Mouse (Mus musculus) MEL (cell line): ENCODE results near the gene Per2.

Source experiments
- CTCF ChIP-seq, 3 experiments: IDR thresholded peaks in 2 of 3; conservative IDR thresholded peaks in 1 of 3; 2 replicates each; pipeline ENCODE4 v1.5.1; 2011 to 2012; ENCODE audit warnings: low read length in 3 of 3, low read depth in 2 of 3, mild to moderate bottlenecking in 2 of 3, improper control_type of control experiment in 1 of 3, inconsistent platforms in 1 of 3, mixed read lengths in 1 of 3, moderate library complexity in 1 of 3; ENCODE audit not compliant: control insufficient read depth in 1 of 3, insufficient read depth in 1 of 3, poor library complexity in 1 of 3, severe bottlenecking in 1 of 3
- MAZ ChIP-seq: IDR thresholded peaks from 2 replicates; pipeline ENCODE4 v1.6.1; 2012; ENCODE audit warnings: low read depth, mild to moderate bottlenecking, inconsistent platforms, low read length, improper control_type of control experiment
- POLR2A ChIP-seq, 2 experiments: IDR thresholded peaks; 2 replicates each; pipeline ENCODE4 v1.6.1; 2011 to 2012; ENCODE audit warnings: low read length in 2 of 2, mild to moderate bottlenecking in 2 of 2, control low read depth in 1 of 2, improper control_type of control experiment in 1 of 2, low read depth in 1 of 2, moderate library complexity in 1 of 2; ENCODE audit not compliant: control insufficient read depth in 1 of 2, insufficient read depth in 1 of 2, poor library complexity in 1 of 2

GRCm38 (mm10) chr1:91504615-91505014, 45.5 kb upstream of the Per2 start:
- no peak for TF ChIP-seq CTCF (IDR thresholded peaks at IDR 0.05 in 2 of 3, conservative IDR thresholded peaks at IDR 0.05 in 1 of 3; ENCODE audit: control insufficient read depth in 1 of 3, insufficient read depth in 1 of 3, low read depth in 2 of 3, low read length in 3 of 3, poor library complexity in 1 of 3, severe bottlenecking in 1 of 3)
- TF ChIP-seq POLR2A (IDR thresholded peaks at IDR 0.05; ENCODE audit: control insufficient read depth in 1 of 2, insufficient read depth in 1 of 2, low read depth in 1 of 2, low read length in 2 of 2, poor library complexity in 1 of 2): no peak
- TF ChIP-seq MAZ: no peak
